Mouse (Mus musculus) hindbrain, embryonic 16.5 days (tissue): Measurements from ENCODE around the gene Dock4. TPM values are rescaled to one million over a fixed set of nuclear protein-coding genes. Genes with fewer than 3 reads are reported as not detected.
A peak's percentile ranks its signal among the peaks of the same experiment; 100 is the strongest.

ENCODE experiments used
- ATAC-seq: fragments of 200-750 bp; cut with Nextera tagmentation; 2 replicates; pipeline ENCODE4 v1.8.0; 2017; ENCODE audit warnings: moderate TSS enrichment, moderate library complexity
- H3K27ac ChIP-seq: fragments of 300-500 bp; sonication (generic); 2 replicates; pipeline ENCODE4 v1.5.1; 2014; ENCODE audit warnings: low read depth, mild to moderate bottlenecking, control low read depth, low read length, moderate library complexity
- H3K27me3 ChIP-seq: fragments of 300-500 bp; sonication (generic); replicated peaks from 2 replicates; pipeline ENCODE4 v1.6.1; 2014; ENCODE audit warnings: low read length; ENCODE audit not compliant: control insufficient read depth, insufficient read depth
- H3K36me3 ChIP-seq: fragments of 300-500 bp; sonication (generic); 2 replicates; pipeline ENCODE4 v1.6.1; 2014; ENCODE audit warnings: mild to moderate bottlenecking, low read length, moderate library complexity, mixed read lengths; ENCODE audit not compliant: control insufficient read depth, insufficient read depth
- H3K4me1 ChIP-seq: fragments of 300-500 bp; sonication (generic); 2 replicates; pipeline ENCODE4 v1.6.1; 2014; ENCODE audit warnings: low read depth, low read length; ENCODE audit not compliant: control insufficient read depth, insufficient read depth
- H3K4me2 ChIP-seq: fragments of 300-500 bp; sonication (generic); 2 replicates; pipeline ENCODE4 v1.6.1; 2014; ENCODE audit warnings: mild to moderate bottlenecking, low read length, control low read depth, moderate library complexity
- H3K4me3 ChIP-seq: fragments of 300-500 bp; sonication (generic); 2 replicates; pipeline ENCODE4 v1.5.1; 2014; ENCODE audit warnings: mild to moderate bottlenecking, low read length, control low read depth, moderate library complexity
- H3K9ac ChIP-seq: fragments of 300-500 bp; sonication (generic); 2 replicates; pipeline ENCODE4 v1.6.1; 2014; ENCODE audit warnings: low read depth, mild to moderate bottlenecking, control low read depth, low read length, moderate library complexity
- H3K9me3 ChIP-seq: fragments of 300-500 bp; sonication (generic); 2 replicates; pipeline ENCODE4 v1.6.1; 2014; ENCODE audit warnings: mild to moderate bottlenecking, low read length, moderate library complexity; ENCODE audit not compliant: control insufficient read depth
- WGBS: fragments of 180-500 bp; shearing (Covaris S2); extraction: QIAGEN DNeasy Blood & Tissue Kit; methylation state at CpG from one replicate; pipeline ENCODE4 v1.1.7; 2014; 5-methylcytosine and 5-hydroxymethylcytosine counted together
- polyA plus RNA-seq: library from polyadenylated mRNA; unstranded; fragments of >200 nt; fragmentation: Nextera tagmentation; extraction: Ambion mirVana; gene quantifications from 2 replicates; pipeline ENCODE4 v1.2.1, GENCODE M21; 2015

The Dock4 gene
- polyA plus RNA-seq, 1 experiment from 2014 or later = 28.9 TPM

DNA sequence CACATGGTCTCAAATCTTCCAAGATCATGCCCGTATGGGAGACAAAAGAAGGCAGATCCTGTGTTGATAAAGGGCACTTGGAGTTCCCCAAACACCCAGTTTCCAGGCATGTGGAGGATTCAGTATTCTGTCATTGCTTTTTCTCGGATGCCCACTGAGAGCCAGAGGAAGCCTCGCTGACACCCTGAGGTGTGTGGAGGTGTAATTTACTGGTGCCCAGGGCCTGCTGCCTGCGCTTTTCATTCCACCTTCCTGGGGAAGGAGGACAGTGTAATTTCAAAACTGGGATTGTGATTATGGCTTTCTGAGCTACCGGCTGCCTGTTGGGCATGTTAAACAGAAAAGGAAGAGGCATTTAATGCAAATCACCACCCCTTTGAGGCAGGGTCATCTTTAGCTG lies 101.1 kb downstream of the Dock4 start:
- 43% methylated on average over 5 of the region's 5 CpGs for WGBS
- Histone ChIP-seq H3K4me1 (no peaks in the 10 kb centered on the region; the same call in 1 of the 2 replicates), H3K4me3 (no peak overlapping the region), H3K9me3 (no peaks in the 10 kb centered on the region), H3K4me2 (no peak overlapping the region), H3K36me3 (no peaks in the 10 kb centered on the region), H3K27me3 (no peaks in the 10 kb centered on the region), H3K27ac (no peak overlapping the region), H3K9ac (no peak overlapping the region)
- ATAC-seq = no peak

- H3K4me1 ChIP-seq = no peaks in the 10 kb centered on the region
- WGBS = 86% methylated on average over 3 of the region's 3 CpGs
- H3K4me3 ChIP-seq = no peak overlapping the region
- H3K4me2 ChIP-seq = no peak overlapping the region
- no peak overlapping the region for H3K27ac ChIP-seq
- no peaks in the 10 kb centered on the region for H3K36me3 ChIP-seq
- no peaks in the 10 kb centered on the region for H3K9me3 ChIP-seq
- no peak for ATAC-seq
- no peak overlapping the region for H3K9ac ChIP-seq
- H3K27me3 ChIP-seq = no peaks in the 10 kb centered on the region
Measured at GRCm38 (mm10) chr12:40551317-40551716, 105.6 kb downstream of the Dock4 start.

DNA sequence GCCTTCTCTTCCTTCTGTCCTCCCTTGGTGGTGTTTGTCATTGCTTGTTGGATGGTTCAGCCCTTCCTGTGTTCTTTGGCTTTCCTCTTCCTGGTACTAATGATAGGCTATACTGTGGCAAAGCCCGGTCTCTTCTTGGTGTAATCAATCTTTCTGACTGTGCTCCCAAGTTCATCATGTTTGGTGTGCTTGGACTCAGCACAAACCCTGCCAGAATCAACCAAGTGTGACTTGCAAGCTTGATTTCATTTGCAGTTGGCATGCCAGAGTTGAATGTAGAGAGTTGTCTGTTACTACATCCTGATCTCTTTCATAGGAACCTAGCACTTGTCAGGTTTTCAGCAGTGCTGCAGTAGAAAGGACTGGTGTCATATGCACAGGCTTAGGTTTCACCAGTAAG lies 106.4 kb downstream of the Dock4 start:
- Histone ChIP-seq H3K9ac (no peak overlapping the region), H3K36me3 (no peaks in the 10 kb centered on the region), H3K27me3 (no peaks in the 10 kb centered on the region), H3K9me3 (no peaks in the 10 kb centered on the region), H3K27ac (no peak overlapping the region), H3K4me2 (no peak overlapping the region), H3K4me3 (no peak overlapping the region), H3K4me1 (no peaks in the 10 kb centered on the region)
- no peak; the same call in 1 of the 2 replicates for ATAC-seq
- 79% methylated on average over 1 of the region's 1 CpGs for WGBS

- H3K4me1 ChIP-seq = no peaks in the 10 kb centered on the region
- H3K9me3 ChIP-seq = no peaks in the 10 kb centered on the region
- H3K27me3 ChIP-seq = no peaks in the 10 kb centered on the region
- no peak overlapping the region for H3K9ac ChIP-seq
- H3K27ac ChIP-seq = no peak overlapping the region
- no peak overlapping the region for H3K4me3 ChIP-seq
- H3K36me3 ChIP-seq = no peaks in the 10 kb centered on the region
- no peak overlapping the region for H3K4me2 ChIP-seq
- ATAC-seq = no peak
- WGBS = 93% methylated on average over 2 of the region's 2 CpGs
Measured at GRCm38 (mm10) chr12:40553929-40554328, 108.2 kb downstream of the Dock4 start.

DNA sequence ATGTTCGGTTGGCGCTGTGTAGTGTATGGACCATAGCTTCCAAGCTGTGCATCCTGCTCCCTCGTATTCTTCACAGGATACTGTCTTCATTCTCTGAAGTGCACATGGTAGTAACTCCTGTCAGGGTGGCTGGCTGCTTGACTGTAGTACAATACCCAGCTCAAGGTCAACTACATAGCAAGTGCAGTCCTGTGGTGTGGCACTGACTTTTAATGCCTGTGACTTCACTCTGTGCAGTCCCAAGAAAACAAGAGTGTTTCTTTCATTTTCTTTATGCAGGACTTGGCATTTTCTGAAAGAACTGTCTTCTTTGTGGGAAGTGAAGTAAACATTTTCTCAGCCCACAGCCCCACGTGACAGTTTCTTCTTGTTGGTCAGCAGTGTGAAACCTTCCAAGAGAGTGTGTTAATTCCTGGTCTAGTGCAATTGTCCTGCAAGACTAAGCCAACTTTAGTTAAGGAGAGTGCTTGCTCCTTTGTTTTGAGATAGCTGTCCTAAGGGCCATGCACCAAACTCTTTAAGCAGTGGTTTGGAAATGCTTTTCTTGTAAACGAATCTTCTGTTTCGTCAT lies 109.3 kb downstream of the Dock4 start:
- no peak overlapping the region for H3K4me2 ChIP-seq
- no peaks in the 10 kb centered on the region for H3K4me1 ChIP-seq
- peak; percentile 70; the same call in 1 of the 2 replicates for ATAC-seq
- no peak overlapping the region for H3K9ac ChIP-seq
- H3K36me3 ChIP-seq = no peaks in the 10 kb centered on the region
- H3K9me3 ChIP-seq = no peaks in the 10 kb centered on the region
- no peak overlapping the region for H3K4me3 ChIP-seq
- WGBS = 91% methylated on average over 6 of the region's 6 CpGs
- no peaks in the 10 kb centered on the region for H3K27me3 ChIP-seq
- H3K27ac ChIP-seq = no peak overlapping the region

DNA sequence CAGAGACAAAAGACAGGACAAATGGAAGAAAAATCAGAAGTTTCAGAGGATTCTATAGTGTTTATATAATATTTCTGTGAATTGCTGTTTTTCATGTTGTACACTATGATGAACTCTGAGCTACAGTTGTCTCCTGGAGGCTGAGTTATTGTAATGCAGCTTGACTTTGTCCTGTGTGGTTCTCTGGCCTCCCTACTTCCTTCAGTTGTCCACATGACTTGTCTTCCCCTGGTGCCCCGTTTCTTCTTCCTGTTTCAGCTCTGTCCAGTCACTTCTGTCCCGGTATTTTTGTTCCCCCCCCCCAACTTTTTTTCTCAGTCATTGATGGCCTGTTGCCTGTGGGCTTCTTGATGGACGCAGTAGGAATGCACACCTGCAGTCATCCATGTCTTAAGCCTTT lies 112.8 kb downstream of the Dock4 start:
- Histone ChIP-seq H3K27me3 (no peaks in the 10 kb centered on the region), H3K4me2 (no peak overlapping the region), H3K9me3 (no peaks in the 10 kb centered on the region), H3K4me1 (peaks cover 2% of the 10 kb centered on the region; the same call in 1 of the 2 replicates), H3K36me3 (no peaks in the 10 kb centered on the region), H3K9ac (no peak overlapping the region), H3K4me3 (no peak overlapping the region), H3K27ac (no peak overlapping the region)
- no peak for ATAC-seq
- 80% methylated on average over 3 of the region's 3 CpGs for WGBS

- Histone ChIP-seq H3K4me1 (peaks cover 2% of the 10 kb centered on the region; the same call in 1 of the 2 replicates), H3K27ac (no peak overlapping the region), H3K4me3 (no peak overlapping the region), H3K27me3 (no peaks in the 10 kb centered on the region), H3K36me3 (no peaks in the 10 kb centered on the region), H3K9ac (no peak overlapping the region), H3K9me3 (no peaks in the 10 kb centered on the region), H3K4me2 (no peak overlapping the region)
- no peak for ATAC-seq
- 77% methylated on average over 11 of the region's 11 CpGs for WGBS
Measured at GRCm38 (mm10) chr12:40559103-40559502, 113.4 kb downstream of the Dock4 start.

GRCm38 (mm10) chr12:40563703-40564102 lies 118.0 kb downstream of the Dock4 start:
- WGBS = 65% methylated on average over 1 of the region's 1 CpGs
- H3K4me2 ChIP-seq = no peak overlapping the region
- no peaks in the 10 kb centered on the region for H3K9me3 ChIP-seq
- peaks cover 5% of the 10 kb centered on the region for H3K4me1 ChIP-seq
- no peak overlapping the region for H3K27ac ChIP-seq
- H3K9ac ChIP-seq = no peak overlapping the region
- no peak overlapping the region for H3K4me3 ChIP-seq
- ATAC-seq = no peak
- no peaks in the 10 kb centered on the region for H3K36me3 ChIP-seq
- H3K27me3 ChIP-seq = no peaks in the 10 kb centered on the region

DNA sequence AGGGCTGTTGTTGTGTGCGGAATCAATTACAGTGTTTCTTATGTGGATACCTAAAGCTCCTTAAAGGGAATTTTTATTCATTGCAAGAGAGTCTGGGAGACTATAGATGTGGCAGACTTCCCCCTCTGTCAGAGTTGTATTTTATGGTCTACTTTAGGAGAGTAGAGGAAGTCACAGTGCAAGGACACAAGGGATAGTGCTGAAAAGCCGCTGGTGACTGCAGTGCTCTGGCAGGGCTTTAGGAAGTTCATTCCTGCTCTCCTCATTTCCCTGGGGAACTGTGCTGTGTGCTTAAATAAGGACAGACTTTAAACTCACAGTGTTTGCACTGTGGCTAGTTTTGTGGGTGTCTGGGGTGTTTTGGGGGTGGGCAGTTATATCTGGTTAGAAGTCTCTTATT lies 118.5 kb downstream of the Dock4 start:
- ATAC-seq = no peak
- H3K9me3 ChIP-seq = no peaks in the 10 kb centered on the region
- H3K4me1 ChIP-seq = peaks cover 6% of the 10 kb centered on the region
- H3K9ac ChIP-seq = no peak overlapping the region
- 78% methylated on average over 2 of the region's 2 CpGs for WGBS
- no peak overlapping the region for H3K4me3 ChIP-seq
- no peaks in the 10 kb centered on the region for H3K36me3 ChIP-seq
- no peak overlapping the region for H3K4me2 ChIP-seq
- no peak overlapping the region for H3K27ac ChIP-seq
- no peaks in the 10 kb centered on the region for H3K27me3 ChIP-seq
